Mouse (Mus musculus) kidney, adult 18-20 months (tissue): ENCODE results near the gene Smchd1.

Experiments
- DNase-seq: peaks from one replicate; pipeline ENCODE4 v3.0.0; 2021

Gene Smchd1

GRCm38 (mm10) chr17:71309711-71310485 lies 165.2 kb downstream of the Smchd1 start:
- DNase-seq, result no peak

- DNase-seq, result no peak
Observed at GRCm38 (mm10) chr17:71309141-71309540, 166.0 kb downstream of the Smchd1 start.

- DNase-seq, result no peak
Observed at GRCm38 (mm10) chr17:71308296-71308695, 166.8 kb downstream of the Smchd1 start.

GRCm38 (mm10) chr17:71307251-71307790 lies 167.8 kb downstream of the Smchd1 start:
- no peak for DNase-seq

GRCm38 (mm10) chr17:71306716-71307115 lies 168.4 kb downstream of the Smchd1 start:
- no peak for DNase-seq

GRCm38 (mm10) chr17:71306091-71306490 lies 169.1 kb downstream of the Smchd1 start:
- DNase-seq, result no peak

GRCm38 (mm10) chr17:71303444-71303843 lies 171.7 kb downstream of the Smchd1 start:
- no peak for DNase-seq

GRCm38 (mm10) chr17:71301413-71301812 lies 173.7 kb downstream of the Smchd1 start:
- no peak for DNase-seq

- no peak for DNase-seq
Observed at GRCm38 (mm10) chr17:71300338-71300737, 174.8 kb downstream of the Smchd1 start.

- no peak for DNase-seq
Observed at GRCm38 (mm10) chr17:71299879-71300278, 175.3 kb downstream of the Smchd1 start.

- no peak for DNase-seq
Observed at GRCm38 (mm10) chr17:71294570-71294969, 180.6 kb downstream of the Smchd1 start.
